Mouse (Mus musculus) frontal cortex, postnatal 36 days (tissue): ENCODE measurements at regions not wholly inside any gene's neighbourhood (a gene's known extent, or its start where the extent isn't known, plus 50 kb on each side); places are given as distances from the start of the nearest gene placed in this dataset.

Source experiments
- DNase-seq, 2 experiments: peaks; one replicate each; pipeline ENCODE4 v3.0.0; 2022; ENCODE audit warnings: low spot score in 2 of 2

DNA sequence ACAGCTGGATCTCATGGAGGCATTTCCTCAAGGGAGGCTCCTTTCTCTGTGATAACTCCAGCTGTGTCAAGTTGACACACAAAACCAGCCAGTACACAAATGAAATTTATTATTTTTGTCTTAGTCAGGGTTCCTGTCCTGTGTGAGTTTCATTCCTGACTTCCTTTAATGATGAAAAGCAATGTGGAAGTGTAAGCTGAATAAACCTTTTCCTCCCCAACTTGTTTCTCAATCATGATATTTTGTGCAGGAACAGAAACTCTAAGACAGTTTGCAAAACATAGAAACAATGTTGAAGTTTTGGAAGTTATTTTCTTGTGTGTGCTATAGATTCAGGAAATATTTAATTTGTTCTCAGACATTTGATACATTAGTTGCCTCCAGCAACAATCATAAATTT, 526.9 kb downstream of the 1700017N19Rik start:
- no peak for DNase-seq

GRCm38 (mm10) chr10:101120209-101120608, 529.9 kb downstream of the 1700017N19Rik start:
- no peak for DNase-seq

GRCm38 (mm10) chr10:101167085-101167484, 514.2 kb upstream of the Mgat4c start:
- no peak for DNase-seq

- no peak for DNase-seq
Measured at GRCm38 (mm10) chr10:101171826-101172225, 509.5 kb upstream of the Mgat4c start.

- peak; percentile 3 to 23 for DNase-seq
Measured at GRCm38 (mm10) chr10:101189233-101189632, 492.1 kb upstream of the Mgat4c start.
